Mouse (Mus musculus) forebrain, postnatal 0 days (tissue): Measurements from ENCODE around the gene Rassf3. TPM values are rescaled to one million over a fixed set of nuclear protein-coding genes. Genes with fewer than 3 reads are reported as not detected.

Source experiments
- ATAC-seq: fragments of 200-750 bp; cut with Nextera tagmentation; 2 replicates; pipeline ENCODE4 v1.8.0; 2017; ENCODE audit warnings: mild to moderate bottlenecking, moderate library complexity
- DNase-seq: peaks from one replicate; pipeline ENCODE4 v3.0.0-alpha.2; 2015
- H3K27ac ChIP-seq: fragments of 300-500 bp; sonication (generic); 2 replicates; pipeline ENCODE4 v1.5.1; 2014; ENCODE audit warnings: low read depth, mild to moderate bottlenecking, antibody characterized with exemption, low read length, moderate library complexity, mixed read lengths
- H3K27me3 ChIP-seq: fragments of 300-500 bp; sonication (generic); 2 replicates; pipeline ENCODE4 v1.6.1; 2014; ENCODE audit warnings: mild to moderate bottlenecking, low read length, mixed read lengths; ENCODE audit not compliant: insufficient read depth
- H3K36me3 ChIP-seq: fragments of 300-500 bp; sonication (generic); 2 replicates; pipeline ENCODE4 v1.6.1; 2014; ENCODE audit warnings: mild to moderate bottlenecking, moderate library complexity; ENCODE audit not compliant: insufficient read depth
- H3K4me1 ChIP-seq: fragments of 300-500 bp; sonication (generic); 2 replicates; pipeline ENCODE4 v1.6.1; 2014; ENCODE audit warnings: antibody characterized with exemption; ENCODE audit not compliant: insufficient read depth
- H3K4me2 ChIP-seq: fragments of 300-500 bp; sonication (generic); 2 replicates; pipeline ENCODE4 v1.6.1; 2014; ENCODE audit warnings: low read depth, mild to moderate bottlenecking, moderate library complexity
- H3K4me3 ChIP-seq: fragments of 300-500 bp; sonication (generic); 2 replicates; pipeline ENCODE4 v1.5.1; 2014; ENCODE audit warnings: low read depth, low read length, mixed read lengths
- H3K9ac ChIP-seq: fragments of 300-500 bp; sonication (generic); 2 replicates; pipeline ENCODE4 v1.6.1; 2014; ENCODE audit warnings: mild to moderate bottlenecking
- H3K9me3 ChIP-seq: fragments of 300-500 bp; sonication (generic); 2 replicates; pipeline ENCODE4 v1.6.1; 2016; ENCODE audit warnings: low read length
- CTCF ChIP-seq: sonication (generic); IDR thresholded peaks from 2 replicates; pipeline ENCODE4 v1.5.1; 2016; ENCODE audit warnings: antibody characterized with exemption, control low read depth, low read depth
- WGBS: fragments of 180-500 bp; shearing (Covaris S2); extraction: QIAGEN DNeasy Blood & Tissue Kit; methylation state at CpG from one replicate; pipeline ENCODE4 v1.1.7; 2014; 5-methylcytosine and 5-hydroxymethylcytosine counted together
- polyA plus RNA-seq: library from polyadenylated mRNA; unstranded; fragments of >200 nt; fragmentation: Nextera tagmentation; extraction: Ambion mirVana; gene quantifications from 2 replicates; pipeline ENCODE4 v1.2.1, GENCODE M21; 2015
- total RNA-seq: library from RNA; depleted of rRNA; stranded (reverse); fragments of >200 nt; gene quantifications from 2 replicates; pipeline ENCODE4 v1.2.3, GENCODE M21; 2014

The Rassf3 gene
- total and polyA plus RNA-seq, 2 experiments from 2014 or later = 3.2 to 5.0 TPM

DNA sequence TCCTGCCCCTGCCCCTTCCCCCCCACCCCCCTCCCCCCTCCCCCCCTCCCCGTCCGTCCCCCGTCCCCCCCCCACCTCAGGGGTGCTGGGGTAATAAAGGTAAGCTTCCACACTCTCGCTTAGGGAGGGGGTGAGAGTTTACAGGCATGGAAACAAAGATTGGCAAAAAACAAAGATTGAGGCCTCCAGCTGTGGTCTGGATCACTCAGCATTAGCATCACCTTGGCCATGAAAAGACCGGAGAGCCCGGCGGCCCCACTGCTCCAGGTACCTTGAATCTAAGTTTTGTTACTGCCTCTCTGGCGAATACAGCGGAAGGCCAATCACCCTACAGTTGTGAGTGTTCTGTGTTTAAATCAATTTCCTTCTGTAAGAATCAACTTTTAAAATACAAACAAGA, 72.2 kb downstream of the Rassf3 start:
- no peaks in the 10 kb centered on the region for H3K27me3 ChIP-seq
- ATAC-seq (no peak), DNase-seq (no peak)
- H3K36me3 ChIP-seq = no peaks in the 10 kb centered on the region
- H3K4me3 ChIP-seq = no peak overlapping the region
- no peak for TF ChIP-seq CTCF
- H3K4me2 ChIP-seq = no peak overlapping the region
- WGBS = 73% methylated on average over 6 of the region's 9 CpGs
- H3K27ac ChIP-seq = no peak overlapping the region
- no peak overlapping the region for H3K9ac ChIP-seq
- no peaks in the 10 kb centered on the region for H3K9me3 ChIP-seq
- H3K4me1 ChIP-seq = no peaks in the 10 kb centered on the region

DNA sequence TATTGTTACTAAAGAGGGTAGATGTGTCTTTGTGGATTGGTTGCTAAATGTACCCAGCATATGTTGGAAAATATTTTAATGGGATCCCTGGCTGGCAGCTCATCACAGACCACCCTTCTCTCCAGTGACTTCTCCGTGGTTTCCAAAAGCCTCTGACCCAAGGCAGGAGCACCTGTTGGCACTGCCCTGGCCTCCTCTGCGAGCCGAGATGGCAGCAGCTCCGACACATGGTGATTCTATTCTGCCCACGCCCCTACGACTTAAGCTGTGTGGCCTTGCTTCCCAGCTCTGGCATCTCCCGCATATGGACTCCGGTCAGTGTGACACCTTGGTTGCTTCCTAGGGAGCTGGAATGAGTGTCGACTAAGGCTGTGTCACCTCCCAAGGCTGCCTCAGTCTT, 73.0 kb downstream of the Rassf3 start:
- Histone ChIP-seq H3K4me3 (no peak overlapping the region), H3K27me3 (no peaks in the 10 kb centered on the region), H3K4me2 (no peak overlapping the region), H3K36me3 (no peaks in the 10 kb centered on the region), H3K9me3 (no peaks in the 10 kb centered on the region), H3K27ac (no peak overlapping the region), H3K4me1 (no peaks in the 10 kb centered on the region), H3K9ac (no peak overlapping the region)
- TF ChIP-seq CTCF = no peak
- DNase-seq (no peak), ATAC-seq (no peak)
- 81% methylated on average over 9 of the region's 9 CpGs for WGBS

DNA sequence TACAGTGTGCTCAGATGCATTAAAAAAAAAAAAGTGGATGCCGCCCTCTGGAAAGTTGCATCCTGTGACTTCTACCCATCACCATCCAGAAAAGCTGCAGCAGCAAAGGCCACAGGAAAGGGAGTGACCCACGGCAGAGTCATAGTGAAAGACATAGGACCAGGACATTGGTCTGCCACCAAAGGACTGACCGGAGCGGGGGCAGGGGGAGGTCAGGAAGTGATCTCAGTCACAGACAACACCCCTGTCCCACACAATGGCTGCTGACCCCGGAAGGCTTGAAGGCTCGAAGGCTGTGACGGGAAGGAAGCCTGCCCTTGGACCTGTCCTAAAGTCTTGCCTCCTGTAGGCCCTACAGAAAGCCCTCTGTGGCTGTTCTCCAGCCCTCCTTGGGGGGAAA, 75.1 kb downstream of the Rassf3 start:
- Histone ChIP-seq H3K9ac (no peak overlapping the region), H3K27ac (no peak overlapping the region), H3K27me3 (no peaks in the 10 kb centered on the region), H3K36me3 (peaks cover 9% of the 10 kb centered on the region), H3K4me2 (no peak overlapping the region), H3K4me1 (no peaks in the 10 kb centered on the region), H3K4me3 (no peak overlapping the region), H3K9me3 (no peaks in the 10 kb centered on the region)
- TF ChIP-seq CTCF = no peak
- 82% methylated on average over 7 of the region's 7 CpGs for WGBS
- no peak for DNase-seq
- no peak for ATAC-seq

DNA sequence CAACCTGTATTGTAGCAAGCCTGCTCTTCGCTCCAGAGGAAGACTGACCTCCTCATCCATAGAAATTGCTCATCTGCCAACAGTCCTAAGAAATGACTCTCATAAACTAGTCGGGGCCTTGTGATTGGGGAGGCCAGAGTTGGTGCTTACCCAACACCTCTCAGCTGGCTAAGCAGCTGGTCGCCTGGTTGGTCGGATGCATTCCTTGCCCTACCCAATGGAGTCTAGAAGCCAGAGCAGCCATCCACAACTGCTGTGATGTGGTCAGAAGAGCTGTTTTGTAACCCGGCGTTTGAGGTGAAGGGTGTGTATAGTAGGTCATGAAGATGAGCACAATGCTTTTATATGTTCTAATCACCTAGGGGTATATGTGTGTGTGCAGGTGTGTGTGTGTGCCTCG, 77.5 kb downstream of the Rassf3 start:
- Histone ChIP-seq H3K9ac (no peak overlapping the region), H3K4me1 (no peaks in the 10 kb centered on the region), H3K36me3 (peaks cover 31% of the 10 kb centered on the region), H3K27ac (no peak overlapping the region), H3K4me2 (no peak overlapping the region), H3K9me3 (no peaks in the 10 kb centered on the region), H3K4me3 (no peak overlapping the region), H3K27me3 (no peaks in the 10 kb centered on the region)
- TF ChIP-seq CTCF = no peak
- WGBS = 95% methylated on average over 7 of the region's 7 CpGs
- no peak for DNase-seq
- ATAC-seq = no peak

DNA sequence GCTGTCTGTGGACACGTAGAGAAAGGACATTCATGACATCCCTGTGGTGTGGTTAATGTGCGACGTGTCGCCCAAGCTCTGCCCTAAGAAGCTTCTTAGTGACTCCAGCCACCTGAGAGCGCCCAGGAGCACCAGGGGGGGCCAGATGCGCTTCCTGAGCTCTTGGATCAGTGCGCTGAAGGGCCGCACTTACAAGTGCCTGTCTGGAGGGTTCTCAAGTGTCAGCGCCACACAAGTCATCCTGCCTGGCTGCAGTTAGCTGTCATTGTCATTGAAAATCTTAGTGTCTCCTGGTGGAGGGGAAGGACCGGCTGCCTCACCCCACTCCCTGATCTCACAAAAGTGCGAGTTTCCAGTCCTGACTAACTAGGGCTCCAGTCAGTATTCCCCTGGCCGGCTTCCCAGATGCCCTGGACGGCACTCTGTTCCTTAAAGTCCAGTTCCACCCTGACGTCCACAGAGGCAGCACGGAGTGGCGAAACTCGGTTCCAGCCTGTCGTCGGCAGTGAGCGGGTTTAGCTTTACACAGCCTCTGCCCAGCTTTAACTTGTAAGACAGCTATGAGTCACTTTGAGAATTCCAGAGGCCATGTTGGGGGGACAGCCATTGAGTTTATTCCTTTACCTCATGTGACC, 80.5 kb downstream of the Rassf3 start:
- 87% methylated on average over 20 of the region's 20 CpGs for WGBS
- no peaks in the 10 kb centered on the region for H3K9me3 ChIP-seq
- no peaks in the 10 kb centered on the region for H3K27me3 ChIP-seq
- H3K9ac ChIP-seq = no peak overlapping the region
- DNase-seq (no peak), ATAC-seq (no peak)
- H3K36me3 ChIP-seq = peaks cover 61% of the 10 kb centered on the region
- H3K27ac ChIP-seq = no peak overlapping the region
- H3K4me1 ChIP-seq = no peaks in the 10 kb centered on the region
- no peak for TF ChIP-seq CTCF
- no peak overlapping the region for H3K4me2 ChIP-seq
- no peak overlapping the region for H3K4me3 ChIP-seq

DNA sequence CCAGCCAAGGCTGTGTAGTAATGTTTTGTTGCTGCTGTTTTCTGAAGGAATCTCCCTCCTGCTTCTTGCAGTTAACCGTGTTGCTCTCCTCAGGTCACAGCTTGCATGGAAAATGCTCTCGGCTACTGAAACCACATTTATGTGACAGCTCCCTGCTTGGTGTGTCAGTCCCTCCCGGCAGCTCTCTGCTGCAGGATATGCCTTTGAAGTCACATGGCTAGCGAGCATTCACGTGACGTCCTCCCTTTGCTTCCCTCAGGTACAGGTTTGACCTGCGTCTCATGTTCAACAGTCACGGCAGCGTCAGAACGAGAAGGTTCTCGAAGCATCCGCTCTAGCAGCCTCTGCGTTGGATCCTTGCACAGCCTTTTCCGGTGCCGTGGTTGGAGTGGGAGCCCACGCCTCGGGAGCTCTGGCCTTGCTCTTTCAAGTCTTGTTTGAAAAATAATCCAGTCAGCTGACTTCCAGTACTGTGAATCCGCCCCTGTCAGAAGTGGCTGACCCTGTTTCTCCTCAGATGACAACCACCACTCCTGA, 81.3 kb downstream of the Rassf3 start:
- H3K27ac ChIP-seq = no peak overlapping the region
- H3K4me3 ChIP-seq = no peak overlapping the region
- no peak overlapping the region for H3K4me2 ChIP-seq
- no peak for TF ChIP-seq CTCF
- H3K9me3 ChIP-seq = no peaks in the 10 kb centered on the region
- DNase-seq (no peak), ATAC-seq (no peak)
- H3K27me3 ChIP-seq = no peaks in the 10 kb centered on the region
- H3K36me3 ChIP-seq = peaks cover 68% of the 10 kb centered on the region
- WGBS = 91% methylated on average over 18 of the region's 18 CpGs
- no peak overlapping the region for H3K9ac ChIP-seq
- no peaks in the 10 kb centered on the region for H3K4me1 ChIP-seq

DNA sequence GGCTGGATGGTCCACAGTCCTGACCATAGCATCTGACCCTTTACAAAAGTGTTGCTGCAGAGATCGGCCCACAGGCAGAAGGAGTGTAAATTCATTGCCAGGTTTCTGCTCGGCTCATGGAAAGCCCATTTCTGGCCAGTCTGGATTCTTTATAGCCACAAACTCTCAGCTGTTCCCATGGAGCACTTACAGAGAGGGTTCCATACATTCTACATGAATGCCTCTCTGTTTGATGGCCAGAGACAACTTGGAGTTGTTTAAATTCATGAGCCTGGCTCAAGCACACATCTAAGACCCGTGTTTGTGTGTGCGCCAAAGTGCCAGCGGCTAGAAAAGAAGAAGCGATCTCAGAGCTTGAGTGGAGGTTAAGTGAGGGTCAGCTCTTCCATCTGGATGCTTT, 81.9 kb downstream of the Rassf3 start:
- Histone ChIP-seq H3K27ac (no peak overlapping the region), H3K27me3 (no peaks in the 10 kb centered on the region), H3K4me3 (no peak overlapping the region), H3K4me1 (no peaks in the 10 kb centered on the region), H3K9me3 (no peaks in the 10 kb centered on the region), H3K4me2 (no peak overlapping the region), H3K36me3 (peaks cover 74% of the 10 kb centered on the region), H3K9ac (no peak overlapping the region)
- no peak for ATAC-seq
- TF ChIP-seq CTCF = no peak
- no peak for DNase-seq
- WGBS = 65% methylated on average over 6 of the region's 6 CpGs
